Mouse (Mus musculus) gastrocnemius, postnatal 14 days (tissue): ENCODE measurements around the gene Cilp. TPM values are rescaled to one million over a fixed set of nuclear protein-coding genes. Genes with fewer than 3 reads are reported as not detected.
"Not testable (repeated sequence)": the region's sequence is repeated elsewhere in the genome, so short reads cannot be mapped to it uniquely, and the experiment has no call there.

Experiments
- DNase-seq: peaks from one replicate; pipeline ENCODE4 v3.0.0; 2021; ENCODE audit warnings: mixed read lengths
- intact Hi-C: fragments of 180-260 bp; cut with DNase I; formaldehyde crosslinking; loops from one replicate; pipeline ENCODE4 v1.15.1; 2025; ENCODE audit warnings: low total_unique reads
- long read RNA-seq, 2 experiments: library from polyadenylated mRNA; stranded (forward); transcript quantifications; one replicate each; pipeline ENCODE4 v2.0.0; 2021
- total RNA-seq, 2 experiments: library from RNA; stranded (reverse); gene quantifications; 2 replicates each; pipeline ENCODE4 v1.2.3; 2021

The Cilp gene
- total RNA-seq = 100 to 1,000 TPM in 1 of 2 experiments, 10 to 100 TPM in 1; 63.1 to 122 TPM
- long read RNA-seq, experiment 1, full-length matches to known transcripts = 20 of 43 reads
- long read RNA-seq, experiment 1, partial matches to known transcripts = 22 of 43 reads
- long read RNA-seq, experiment 1, other reads (novel, unspliced or antisense) = 1 of 43 reads
- long read RNA-seq, experiment 2, full-length matches to known transcripts = 36 of 71 reads
- long read RNA-seq, experiment 2, partial matches to known transcripts = 32 of 71 reads
- long read RNA-seq, experiment 2, other reads (novel, unspliced or antisense) = 3 of 71 reads

DNA sequence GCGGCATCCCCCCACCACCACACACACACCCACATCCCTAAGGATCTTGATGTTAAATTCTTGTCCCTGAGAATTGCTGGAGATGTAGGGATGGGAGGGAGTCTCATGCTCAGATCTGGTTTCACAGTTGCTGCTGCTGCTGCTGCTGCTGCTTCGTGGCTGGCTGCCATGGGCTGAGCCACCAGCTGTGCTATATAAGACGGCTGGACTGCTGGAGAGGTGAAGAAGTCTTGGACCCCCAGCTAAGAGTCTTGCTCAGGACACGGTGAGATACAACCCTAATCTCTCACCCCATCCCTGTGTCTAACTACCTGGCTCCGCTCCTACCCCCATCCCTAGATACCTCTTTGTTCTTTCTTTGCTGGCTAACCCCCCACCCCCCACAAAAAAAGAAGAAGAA, at the start of gene Cilp:
Gene Cilp (plus strand): TSS at position 222 of the 400 bp plus-strand sequence.
- intact Hi-C loops = no loop called here
- peak; percentile 70 for DNase-seq

DNA sequence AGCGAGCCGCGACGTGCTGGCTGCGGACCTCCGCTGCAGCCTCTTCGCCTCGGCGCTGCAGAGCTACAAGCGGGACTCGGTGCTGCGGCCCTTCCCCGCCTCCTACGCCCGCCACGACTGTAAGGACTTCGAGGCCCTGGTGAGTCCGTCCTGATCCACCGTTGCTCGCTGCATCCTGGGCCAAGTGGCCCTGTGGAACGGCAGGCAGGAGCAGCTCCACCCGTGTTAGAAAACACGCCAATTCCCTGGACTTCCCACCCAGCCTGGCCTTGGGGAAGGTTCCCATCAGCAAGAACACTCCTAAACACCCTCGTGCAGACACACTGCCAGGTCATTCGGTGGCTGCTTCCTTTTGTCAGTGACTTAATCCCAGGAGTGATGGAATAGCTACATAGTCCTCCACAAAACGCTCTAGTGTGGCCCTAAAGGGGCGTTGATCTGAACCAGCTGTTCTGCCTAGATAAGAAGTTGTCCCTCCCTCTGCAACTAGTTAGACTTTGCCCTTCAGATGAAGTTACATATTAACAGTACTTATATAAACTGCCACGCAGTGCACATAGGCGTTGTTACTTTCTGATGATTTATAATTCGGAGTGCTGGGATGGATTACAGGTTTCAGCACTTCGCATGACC, 49.4 kb upstream of the Cilp start:
- DNase-seq = no peak
- intact Hi-C loops = no loop called here

DNA sequence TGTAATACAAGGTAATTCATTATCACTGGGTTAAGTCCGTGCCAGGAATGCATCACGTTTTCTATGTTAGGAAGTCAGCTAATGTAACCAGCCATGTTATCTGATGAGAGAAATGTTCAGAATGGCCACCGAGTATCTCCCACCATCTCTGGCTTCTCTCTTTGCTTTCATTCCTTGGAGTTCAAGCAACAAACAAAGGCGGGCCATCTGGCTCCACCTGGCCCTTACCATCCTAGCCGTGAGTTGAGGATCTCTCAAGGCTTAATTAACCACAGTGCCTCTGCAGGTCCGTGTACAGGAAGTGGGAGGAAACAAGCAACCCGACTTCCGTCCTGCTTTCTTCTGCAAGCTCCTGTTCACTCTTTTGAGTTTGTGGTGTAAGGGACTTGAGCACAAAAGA, 48.0 kb upstream of the Cilp start:
- no peak for DNase-seq
- intact Hi-C loops = no loop called here

DNA sequence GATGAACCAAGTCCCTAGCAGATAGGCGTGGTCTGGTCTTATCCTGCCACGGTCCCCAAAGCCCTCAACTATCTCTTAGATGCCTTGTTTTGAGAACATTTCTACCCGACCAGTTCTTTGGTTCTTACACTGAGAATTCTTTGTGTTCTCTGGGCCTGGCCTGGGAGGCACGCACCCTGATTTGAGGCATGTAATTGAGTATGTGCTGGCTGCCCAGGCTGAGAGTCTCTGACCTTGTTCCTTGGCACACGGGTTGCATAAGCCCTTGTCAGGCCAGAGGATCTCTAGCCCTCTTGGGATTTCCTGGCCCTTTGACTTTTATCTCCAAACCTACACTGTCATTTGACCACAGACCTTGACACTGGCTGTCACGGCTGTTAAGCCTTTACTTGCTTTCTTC, 47.3 kb upstream of the Cilp start:
- intact Hi-C loops = no loop called here
- peak; percentile 30 for DNase-seq

DNA sequence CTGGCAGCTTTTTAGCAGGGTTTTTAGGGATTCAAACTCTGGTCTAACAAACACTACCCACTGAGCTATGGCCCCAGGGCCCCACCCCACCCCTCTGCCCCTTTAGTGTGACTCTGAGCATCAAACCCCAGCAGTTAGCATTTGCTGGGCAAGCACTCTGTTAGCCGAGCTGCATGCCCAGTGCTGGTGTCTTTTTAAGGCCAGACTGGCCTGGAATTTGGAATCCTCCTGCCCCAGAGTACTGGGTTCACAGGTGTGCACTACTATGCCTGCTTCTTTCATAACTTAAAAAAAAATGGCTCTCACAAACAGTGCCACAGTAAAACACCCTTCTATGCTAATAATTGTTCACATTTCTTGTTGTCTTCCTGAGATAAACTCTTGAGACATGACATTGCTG, 46.1 kb upstream of the Cilp start:
- intact Hi-C loops = no loop called here
- DNase-seq = no peak

DNA sequence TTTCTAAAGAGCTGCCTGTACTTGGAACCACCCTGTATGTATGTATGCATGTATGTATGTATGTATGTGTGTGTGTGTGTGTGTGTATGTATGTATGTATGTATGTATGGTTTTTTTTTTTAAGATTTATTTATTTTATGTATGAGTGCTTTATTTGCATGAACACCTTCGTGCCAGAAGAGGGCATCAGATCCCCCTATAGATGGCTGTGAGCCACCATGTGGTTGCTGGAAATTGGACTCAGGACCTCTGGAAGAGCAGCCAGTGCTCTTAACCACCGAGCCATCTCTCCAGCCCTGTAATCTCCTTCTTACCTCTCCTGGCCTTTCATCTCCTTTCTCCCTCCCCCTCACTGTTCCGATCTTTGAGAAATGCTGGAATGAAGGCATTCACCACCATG, 44.6 kb upstream of the Cilp start:
- intact Hi-C loops, DNase-seq: not testable (repeated sequence)

DNA sequence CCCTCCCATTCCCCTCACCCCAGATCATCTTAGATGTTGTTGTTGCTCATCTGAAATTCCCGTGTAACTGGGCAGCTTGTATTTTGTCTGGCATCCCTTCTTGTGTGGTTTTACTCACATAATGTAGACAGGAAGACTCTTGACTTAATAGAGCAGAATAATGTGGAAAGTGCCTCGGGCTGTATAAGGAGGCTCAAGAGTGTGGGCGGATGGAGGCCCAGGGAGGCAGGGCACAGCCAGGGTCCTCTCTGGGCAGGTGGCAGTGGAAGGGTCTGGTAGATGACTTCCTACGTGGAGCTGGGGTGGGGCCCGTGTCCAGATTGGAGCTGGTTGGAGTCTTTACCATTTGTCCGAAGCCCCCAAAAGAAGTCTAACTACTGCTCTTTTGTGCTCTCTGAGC, 41.1 kb upstream of the Cilp start:
- intact Hi-C loops = no loop called here
- no peak for DNase-seq

DNA sequence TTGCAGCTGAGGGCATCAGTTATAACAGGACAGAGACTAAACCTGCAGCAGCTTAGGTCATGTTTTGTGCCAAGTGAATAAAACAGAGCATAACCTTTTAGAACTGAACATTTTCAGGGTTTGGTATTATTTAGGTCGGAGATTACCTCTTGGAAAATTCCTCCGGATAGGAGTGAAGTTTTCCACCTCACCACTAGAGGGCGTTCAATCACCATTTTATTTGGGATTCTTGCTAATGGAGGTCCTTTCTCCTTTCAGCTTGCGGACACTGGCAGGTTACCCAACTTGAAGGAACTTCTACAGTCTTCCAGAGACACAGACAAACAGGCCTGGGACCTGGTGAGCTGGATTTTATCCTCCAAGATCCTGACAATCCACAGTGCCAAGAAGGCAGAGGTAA, 39.2 kb upstream of the Cilp start:
- DNase-seq = peak; percentile 45
- intact Hi-C loops = no loop called here

DNA sequence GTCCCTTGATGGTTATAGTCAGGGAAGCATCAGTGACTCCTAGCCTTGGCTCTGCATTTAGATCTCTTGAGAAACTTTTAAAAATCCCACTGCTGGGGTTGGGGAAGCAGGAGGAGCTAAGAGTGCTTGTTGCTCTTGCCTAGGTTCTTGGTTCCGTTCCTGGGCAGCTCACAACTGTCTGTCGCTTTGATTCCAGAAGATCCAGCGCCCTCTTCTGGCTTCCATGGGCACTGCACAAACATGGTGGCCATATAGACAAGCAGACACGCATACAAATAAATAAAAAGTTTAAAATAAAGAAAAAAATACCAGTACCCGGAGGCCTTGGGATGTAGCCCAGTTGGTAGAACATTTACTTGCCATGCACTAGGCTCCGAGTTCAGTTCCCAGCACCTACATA, 34.7 kb upstream of the Cilp start:
- intact Hi-C loops = no loop called here
- no peak for DNase-seq

DNA sequence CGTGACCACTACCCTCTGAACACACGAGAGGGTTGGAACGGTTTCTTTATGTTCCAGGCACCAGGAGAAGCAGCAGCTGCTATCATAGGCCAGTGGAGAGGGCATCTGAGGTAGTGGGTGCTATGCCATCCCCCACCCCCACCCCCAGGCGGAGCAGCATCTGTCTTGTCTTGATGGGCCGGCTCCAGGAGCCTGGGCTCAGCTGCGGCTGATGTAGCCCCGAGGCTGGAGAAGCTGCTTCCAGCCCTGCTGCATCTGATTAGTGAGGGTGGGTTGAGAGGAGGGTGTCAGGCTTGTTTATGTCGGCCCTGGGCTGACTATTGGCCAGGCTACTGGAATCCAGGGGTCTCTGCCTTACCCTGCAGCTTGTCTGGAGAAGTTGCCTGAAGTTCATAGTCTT, 33.7 kb upstream of the Cilp start:
- DNase-seq = peak; percentile 37
- intact Hi-C loops = no loop called here

DNA sequence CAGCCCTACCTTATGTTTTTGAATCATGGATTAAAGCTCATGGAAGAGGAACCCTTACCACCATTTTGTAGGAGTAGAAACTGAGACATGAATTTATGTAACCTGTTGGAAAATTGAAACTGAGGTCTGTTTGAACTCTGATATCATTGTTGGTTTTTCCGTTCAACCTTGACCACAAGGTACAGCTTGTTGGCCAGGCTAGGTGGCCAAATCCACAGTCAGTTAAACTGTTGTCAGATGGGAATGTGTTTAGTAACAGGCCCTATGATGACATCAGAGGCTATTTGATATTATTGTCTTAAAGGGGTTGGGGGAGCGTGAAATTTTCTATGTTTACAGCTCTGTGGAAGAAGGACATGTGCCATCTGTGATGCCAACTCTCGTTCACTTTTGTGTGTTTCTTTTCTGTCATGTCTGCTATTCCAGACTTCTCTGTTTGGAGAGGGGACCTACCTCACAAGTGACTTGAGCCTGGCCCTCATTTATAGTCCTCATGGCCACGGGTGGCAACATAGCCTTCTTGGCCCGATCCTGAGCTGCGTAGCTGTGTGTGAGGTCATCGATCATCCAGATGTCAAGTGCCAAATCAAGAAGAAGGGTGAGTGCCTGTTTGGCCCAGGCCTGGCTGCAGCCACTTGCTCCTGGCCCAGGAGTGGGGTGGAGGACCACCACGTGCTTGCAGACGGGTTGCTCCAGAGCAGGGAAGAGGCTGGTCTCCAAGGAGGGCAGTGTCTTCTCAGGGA, 31.6 kb upstream of the Cilp start:
- DNase-seq = no peak
- intact Hi-C loops = no loop called here

DNA sequence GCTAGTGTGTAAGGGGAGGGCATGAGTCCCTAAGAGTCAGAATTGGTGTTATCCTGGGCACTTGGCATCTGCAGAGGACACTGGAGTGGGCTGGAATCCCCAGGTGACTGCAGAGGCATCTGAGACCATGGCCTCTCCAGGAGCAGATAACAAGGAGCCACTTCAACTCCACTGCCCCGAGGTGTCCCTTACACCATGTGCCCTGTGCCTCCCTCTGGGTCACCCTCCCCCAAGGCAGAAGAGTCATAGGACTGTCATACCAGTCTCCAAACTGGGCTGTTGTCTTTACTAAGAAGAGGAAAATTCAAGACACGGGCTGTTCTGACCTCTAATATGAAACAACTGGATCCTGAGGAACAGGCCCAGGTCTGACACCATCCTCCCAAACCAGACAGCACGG, 30.2 kb upstream of the Cilp start:
- intact Hi-C loops = no loop called here
- no peak for DNase-seq

DNA sequence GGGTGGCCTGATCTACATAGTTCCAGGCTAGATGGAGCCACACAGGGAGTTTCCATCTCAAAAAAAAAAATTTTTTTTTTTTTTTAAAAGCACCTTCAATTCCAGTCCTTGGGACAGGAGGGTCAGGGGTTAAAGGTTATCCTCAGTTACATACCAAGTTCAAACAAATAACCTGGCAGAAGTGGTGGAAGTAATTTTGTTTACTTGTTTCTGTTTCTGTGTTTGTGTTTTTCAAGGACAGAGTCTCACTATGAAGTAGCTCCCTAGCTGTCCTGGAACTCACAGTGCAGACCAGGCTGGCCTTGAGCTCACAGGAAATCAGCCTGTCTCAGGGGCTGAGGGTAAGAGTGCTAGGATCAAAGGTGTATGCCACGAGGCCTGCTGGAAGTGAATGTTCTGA, 29.4 kb upstream of the Cilp start:
- intact Hi-C loops = no loop called here
- DNase-seq = no peak

DNA sequence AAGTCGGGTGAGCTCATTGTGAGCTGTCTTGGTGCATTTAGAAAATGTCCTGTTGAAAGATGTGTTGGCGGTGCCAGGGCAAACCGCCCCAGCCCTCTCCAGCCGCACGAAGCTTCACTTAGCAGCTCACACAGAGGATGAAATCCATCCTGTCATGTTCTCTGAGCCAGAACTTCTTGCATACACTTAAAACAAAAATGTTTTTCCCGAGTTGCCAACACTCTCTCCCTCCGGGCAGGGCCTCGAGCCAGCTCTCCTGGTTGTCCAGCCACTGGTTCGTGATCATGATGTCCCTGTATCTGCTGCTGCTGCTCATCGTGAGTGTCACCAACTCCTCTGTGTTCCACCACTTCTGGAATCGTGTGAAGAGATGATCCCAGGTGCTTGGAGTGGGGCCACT, 27.4 kb upstream of the Cilp start:
- DNase-seq = peak; percentile 31
- intact Hi-C loops = no loop called here

DNA sequence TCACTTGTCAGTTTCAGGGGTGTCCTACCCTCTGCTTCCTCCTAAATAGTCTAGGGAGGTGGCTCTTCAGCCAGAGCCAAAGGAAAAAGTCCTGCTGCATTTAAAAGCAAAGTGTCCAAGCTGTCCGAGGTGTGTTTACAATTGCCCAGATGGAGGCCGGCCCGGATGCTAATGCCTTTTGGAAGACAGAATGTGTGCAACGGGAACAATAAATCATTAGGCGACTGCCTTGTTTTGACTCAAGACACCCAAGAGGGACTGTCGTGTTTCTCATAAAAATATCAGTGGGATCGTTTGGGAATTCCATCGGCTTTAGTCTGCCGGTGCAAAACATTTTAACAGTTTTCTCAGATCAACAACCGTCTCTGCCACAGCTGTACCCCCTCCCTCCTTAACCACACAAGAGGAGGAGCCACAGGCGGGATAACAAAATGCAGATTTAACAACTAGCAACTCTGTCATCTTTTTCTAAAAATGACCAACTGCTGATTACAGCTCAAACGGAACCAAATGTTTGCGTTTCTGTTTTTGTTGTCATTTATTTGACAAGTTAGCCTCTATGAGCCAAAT, 26.7 kb upstream of the Cilp start:
- DNase-seq = no peak
- intact Hi-C loops = no loop called here

DNA sequence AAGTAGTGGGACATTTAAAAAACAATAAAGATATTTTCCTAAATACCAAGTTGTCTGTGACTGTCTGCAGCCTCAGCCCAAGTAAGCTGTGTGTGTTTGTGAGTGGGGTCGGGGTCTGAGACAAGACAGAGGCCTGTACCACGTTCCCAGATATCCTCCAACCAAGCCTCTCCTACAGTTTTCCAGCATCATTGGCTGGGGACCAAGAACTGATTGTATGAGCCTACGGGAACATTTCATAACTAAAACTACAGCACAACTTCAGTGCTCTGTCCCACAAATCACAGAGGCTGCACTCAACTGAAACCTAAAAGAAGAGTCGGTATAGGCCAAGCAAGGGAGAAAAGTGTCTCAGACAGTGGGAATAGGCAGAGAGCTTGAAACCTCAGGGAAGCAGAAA, 25.8 kb upstream of the Cilp start:
- no peak for DNase-seq
- intact Hi-C loops = no loop called here

DNA sequence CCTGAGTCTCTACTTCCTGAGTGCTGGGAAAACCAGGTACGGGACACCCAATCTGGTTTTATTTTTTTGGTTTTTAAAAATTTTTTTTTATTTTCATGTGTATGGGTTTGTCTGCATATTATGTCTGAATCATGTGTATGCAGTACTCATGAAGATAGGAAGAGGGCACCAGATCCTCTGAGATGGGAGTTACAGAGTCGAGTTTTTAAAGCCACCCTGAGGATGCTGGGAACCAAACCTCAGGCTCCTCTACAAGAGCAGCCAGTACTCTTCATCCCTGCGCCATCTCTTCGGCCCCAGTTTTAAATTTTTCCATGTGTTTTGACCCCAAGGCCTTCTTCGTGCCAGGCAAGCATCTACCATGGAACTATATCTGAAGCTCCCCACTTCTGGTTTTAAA, 25.2 kb upstream of the Cilp start:
- intact Hi-C loops = no loop called here
- no peak for DNase-seq

DNA sequence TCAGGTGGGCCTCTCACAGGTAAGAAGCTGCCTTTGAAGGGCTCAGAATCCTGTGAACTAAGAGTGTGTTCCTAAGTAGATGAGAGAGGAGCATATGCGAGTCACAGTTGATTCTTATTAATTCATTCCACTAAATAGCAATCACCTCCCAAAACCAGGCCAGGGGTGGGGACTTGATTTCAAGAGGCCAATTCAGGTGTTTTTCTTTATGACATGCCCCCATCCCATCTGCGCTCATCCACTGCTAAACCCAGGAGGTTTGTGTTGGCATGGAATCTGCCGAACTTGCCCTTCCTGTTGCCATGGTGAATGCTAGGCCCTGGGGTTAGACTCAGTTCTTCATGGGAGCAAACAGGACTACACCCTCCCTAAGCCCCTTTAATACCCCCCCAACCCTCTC, 24.4 kb upstream of the Cilp start:
- DNase-seq = no peak
- intact Hi-C loops = no loop called here

DNA sequence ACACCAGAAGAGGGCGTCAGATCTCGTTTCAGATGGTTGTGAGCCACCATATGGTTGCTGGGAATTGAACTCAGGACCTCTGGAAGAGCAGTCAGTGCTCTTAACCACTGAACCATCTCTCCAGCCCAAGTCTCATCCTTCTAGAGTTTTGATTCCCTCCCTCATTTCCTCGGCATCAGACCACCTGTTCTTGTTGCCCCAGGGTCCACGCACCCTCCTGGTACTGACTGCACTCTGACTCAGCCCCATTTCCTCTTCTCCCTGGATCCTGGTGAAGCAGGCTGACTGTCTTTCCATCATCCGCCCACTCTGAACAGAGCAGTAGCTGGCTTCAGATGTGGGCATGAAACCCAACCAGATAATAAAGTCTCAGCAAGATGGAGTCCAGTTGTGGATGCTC, 23.0 kb upstream of the Cilp start:
- no peak for DNase-seq
- intact Hi-C loops = no loop called here

DNA sequence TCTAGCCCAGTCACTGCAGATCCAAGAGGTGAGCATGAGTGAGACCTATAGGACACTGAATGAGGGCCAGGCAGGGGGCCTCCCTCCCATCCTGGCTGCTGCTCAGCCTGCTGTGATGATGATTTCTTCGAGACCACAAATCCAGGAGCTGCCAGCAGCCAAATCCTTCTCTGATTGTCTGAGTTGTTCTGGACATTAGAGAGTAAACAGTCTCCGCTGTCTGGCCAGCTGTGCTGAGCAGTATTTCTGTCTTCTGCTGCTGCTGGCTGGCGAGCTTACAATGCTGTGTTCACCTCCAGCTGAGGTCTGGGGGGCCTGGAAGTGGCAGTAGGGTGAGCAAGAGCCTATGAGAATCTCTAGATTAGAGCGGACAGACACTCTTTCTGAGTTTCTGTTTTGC, 21.7 kb upstream of the Cilp start:
- DNase-seq = no peak
- intact Hi-C loops = no loop called here
